Mouse (Mus musculus): ENCODE data around the gene Sf3a1. TPM values are rescaled to one million over a fixed set of nuclear protein-coding genes. Genes with fewer than 3 reads are reported as not detected.

Sf3a1 gene
- total and polyA plus RNA-seq, 3 experiments, result 32.1 to 101 (median 77.0) TPM

DNA sequence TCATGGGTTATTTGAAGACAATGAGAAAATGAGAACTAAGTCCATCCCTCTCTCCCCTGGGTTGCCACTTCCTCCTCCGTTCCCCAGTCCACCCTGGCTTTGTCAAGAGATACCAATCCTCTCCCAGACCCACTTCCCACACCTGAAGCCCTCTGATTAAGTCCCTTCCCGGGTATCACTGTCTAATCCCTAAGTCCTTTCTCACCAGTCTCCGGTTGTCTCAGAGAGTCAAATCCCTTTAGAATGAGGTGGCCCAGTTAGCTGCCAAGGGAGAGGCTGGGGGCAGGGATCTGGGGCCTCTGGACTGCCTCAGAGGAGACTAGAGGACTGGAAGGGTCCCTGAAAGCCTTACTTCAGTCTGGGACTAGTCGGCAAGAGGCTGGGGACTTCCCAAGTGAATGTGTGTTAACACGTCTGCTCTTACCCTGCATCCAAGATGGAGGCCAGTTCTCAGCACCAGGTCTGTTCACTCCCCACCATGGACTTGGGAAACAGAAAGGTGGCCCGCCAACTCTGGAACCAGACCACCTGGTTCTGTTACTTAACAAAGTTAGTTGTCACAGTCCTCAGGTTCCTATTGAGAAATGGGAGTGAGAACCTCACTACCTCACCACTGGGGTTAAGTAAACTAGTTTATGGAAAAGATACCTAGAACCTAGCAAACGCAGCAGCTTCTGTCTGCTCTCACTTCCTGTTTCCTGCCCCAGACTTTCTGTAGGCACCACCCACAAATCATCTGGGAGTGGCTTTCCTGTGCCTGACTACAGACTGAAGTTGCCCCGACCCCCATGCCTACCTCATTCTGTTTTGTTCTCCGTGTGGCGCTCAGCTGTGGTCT lies 37.2 kb upstream of the Sf3a1 start, which contains the start of gene Sec14l2 (continued):
- TF ChIP-seq MEF2A (IDR thresholded peaks at IDR 0.05; ENCODE audit: extremely low read depth, insufficient replicate concordance, low read depth, low read length, poor library complexity, severe bottlenecking) (no peak), UBTF (IDR thresholded peaks at IDR 0.05; ENCODE audit: borderline replicate concordance, insufficient read depth, low read depth, low read length) (no peak), ZNF384 (IDR thresholded peaks at IDR 0.05; ENCODE audit: low read depth, low read length) (no peak), ELF1 (IDR thresholded peaks at IDR 0.05; ENCODE audit: low read depth, low read length) (peak; percentile 96), ZKSCAN1 (IDR thresholded peaks at IDR 0.05; ENCODE audit: low read depth, low read length) (no peak), MAFK (IDR thresholded peaks at IDR 0.05; ENCODE audit: borderline replicate concordance, low read depth, low read length) (no peak), ETS1 (IDR thresholded peaks at IDR 0.05; ENCODE audit: low read depth, low read length) (peak; percentile 37; the same call in 1 of the 2 replicates), ZMIZ1 (IDR thresholded peaks at IDR 0.05; ENCODE audit: low read depth, low read length) (peak; percentile 98), NRF1 (IDR thresholded peaks at IDR 0.05; ENCODE audit: insufficient read depth, low read depth, low read length, poor library complexity, severe bottlenecking) (no peak)

DNA sequence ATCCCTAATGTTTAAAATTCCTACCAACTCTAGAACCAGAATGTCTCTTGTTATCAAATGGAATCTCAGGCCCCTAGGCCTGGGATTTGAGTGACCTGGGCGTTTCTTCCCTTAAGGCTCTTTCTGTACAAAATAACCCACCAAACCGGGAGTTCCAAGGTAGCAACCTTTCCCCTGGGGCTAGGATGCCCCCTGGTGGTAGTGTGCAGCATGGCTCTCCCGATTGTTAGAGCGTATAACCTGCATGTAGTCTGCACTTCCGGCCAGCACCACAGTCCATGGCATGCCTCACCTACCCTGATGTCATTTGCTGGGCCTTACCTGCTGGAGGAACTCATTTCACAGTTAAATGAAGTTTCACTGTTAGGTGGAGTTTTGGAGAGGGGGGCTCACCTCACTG lies 36.2 kb upstream of the Sf3a1 start:
- H3K4me3 ChIP-seq (ENCODE audit: control insufficient read depth in 1 of 2, insufficient read depth in 1 of 2, low read depth in 2 of 2, low read length in 2 of 2), result peak overlapping the region; percentile 51 to 76
- H3K9ac ChIP-seq (ENCODE audit: control insufficient read depth, low read depth, low read length, poor library complexity, severe bottlenecking), result no peak overlapping the region
- peak; percentile 87 for DNase-seq (ENCODE audit: low read depth, low spot score)
- no peaks in the 10 kb centered on the region for H3K9me3 ChIP-seq (replicated peaks; ENCODE audit: insufficient read depth, low read length)
- peaks cover 2 to 30% of the 10 kb centered on the region in 2 experiments; a peak in 3 of 4 replicates for H3K4me1 ChIP-seq (ENCODE audit: control insufficient read depth in 1 of 2, insufficient read depth in 2 of 2, low read length in 2 of 2)
- H3K36me3 ChIP-seq (ENCODE audit: control insufficient read depth in 1 of 2, insufficient read depth in 2 of 2, low read length in 2 of 2), result peaks cover 0 to 15% of the 10 kb centered on the region in 2 experiments; a peak in 2 of 4 replicates
- TF ChIP-seq MXI1 (IDR thresholded peaks at IDR 0.05; ENCODE audit: low read depth, low read length) (no peak), USF1 (IDR thresholded peaks at IDR 0.05; ENCODE audit: low read depth, low read length) (no peak), ELF1 (IDR thresholded peaks at IDR 0.05; ENCODE audit: low read depth, low read length) (no peak), EP300 (IDR thresholded peaks at IDR 0.05; ENCODE audit: low read depth in 1 of 2, low read length in 2 of 2) (no peak), UBTF (IDR thresholded peaks at IDR 0.05; ENCODE audit: borderline replicate concordance, insufficient read depth, low read depth, low read length) (no peak), E2F4 (IDR thresholded peaks at IDR 0.05; ENCODE audit: borderline replicate concordance, low read depth, low read length) (no peak), TCF12 (IDR thresholded peaks at IDR 0.05; ENCODE audit: low read depth, low read length) (no peak), SMC3 (IDR thresholded peaks at IDR 0.05; ENCODE audit: low read depth, low read length) (peak; percentile 86), MAZ (IDR thresholded peaks at IDR 0.05; ENCODE audit: low read depth, low read length) (no peak), ZC3H11A (IDR thresholded peaks at IDR 0.05; ENCODE audit: low read depth, low read length) (peak; percentile 82), NRF1 (IDR thresholded peaks at IDR 0.05; ENCODE audit: insufficient read depth, low read depth, low read length, poor library complexity, severe bottlenecking) (no peak), CHD2 (IDR thresholded peaks at IDR 0.05; ENCODE audit: low read length) (no peak), MYB (IDR thresholded peaks at IDR 0.05; ENCODE audit: low read depth, low read length) (no peak), TBP (IDR thresholded peaks at IDR 0.05; ENCODE audit: low read depth, low read length) (no peak), CTCF (IDR thresholded peaks at IDR 0.05 in 2 of 3, conservative IDR thresholded peaks at IDR 0.05 in 1 of 3; ENCODE audit: control insufficient read depth in 1 of 3, insufficient read depth in 1 of 3, low read depth in 2 of 3, low read length in 3 of 3, poor library complexity in 1 of 3, severe bottlenecking in 1 of 3) (peak; percentile 91 to 96 (median 95)), RAD21 (IDR thresholded peaks at IDR 0.05; ENCODE audit: low read depth, low read length) (peak; percentile 84), NELFE (IDR thresholded peaks at IDR 0.05; ENCODE audit: low read depth, low read length) (no peak), TAL1 (IDR thresholded peaks at IDR 0.05; ENCODE audit: low read length) (no peak), GATA1 (IDR thresholded peaks at IDR 0.05; ENCODE audit: low read depth, low read length) (no peak)
- H3K27me3 ChIP-seq (ENCODE audit: control insufficient read depth in 1 of 2, insufficient read depth in 2 of 2, low read length in 2 of 2), result no peaks in the 10 kb centered on the region
- H3K27ac ChIP-seq (ENCODE audit: control insufficient read depth, low read depth, low read length), result no peak overlapping the region
- H3K79me2 ChIP-seq (ENCODE audit: control insufficient read depth, insufficient read depth, low read length, poor library complexity), result no peaks in the 10 kb centered on the region
